8 mouse cellular contexts compared by ENCODE assay signal in the genomic region with DNA sequence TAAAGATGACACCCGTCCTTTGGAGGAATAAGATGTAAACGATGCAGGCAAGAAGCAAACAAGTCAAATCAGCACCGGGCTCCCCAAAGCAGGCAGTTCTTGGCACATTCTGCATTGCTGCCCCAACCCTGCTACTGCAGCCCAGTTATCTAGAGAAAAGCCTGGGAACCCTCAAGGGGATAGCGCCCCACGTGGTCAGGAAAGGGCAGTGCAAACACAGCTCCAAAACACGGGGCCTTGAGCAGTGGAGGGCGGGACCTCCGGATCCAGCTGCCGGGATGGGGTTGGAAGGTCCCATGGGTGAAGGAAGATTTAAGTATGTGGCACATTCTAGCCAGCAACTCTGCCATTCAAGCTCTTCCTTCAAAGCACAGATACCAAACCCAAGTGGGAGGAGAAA.
DNase-seq lines count a peak whose midpoint lies in the region; ATAC-seq and TF ChIP-seq lines count a peak whose summit lies in the region.

No protein-coding gene starts in this region.

- 43% methylated on average over 9 of the region's 9 CpGs for WGBS in heart, postnatal 0 days

- no peaks in the 10 kb centered on the region for H3K36me3 ChIP-seq in heart, postnatal 0 days (replicated peaks; ENCODE audit: control insufficient read depth, insufficient read depth, low read length)

- DNase-seq in adrenal gland, postnatal 10 days = peak; percentile 48
- DNase-seq in adrenal gland, postnatal 4 days (ENCODE audit: low spot score in 2 of 2) = no peak
- DNase-seq in layer of hippocampus, postnatal 10 days (ENCODE audit: low spot score in 2 of 2) = peak; percentile 44 to 62
- no peak for DNase-seq in layer of hippocampus, adult 9-10 months (ENCODE audit: low spot score)
- DNase-seq in adipocyte (ENCODE audit: low spot score) = peak; percentile 3
- DNase-seq in heart, postnatal 0 days (ENCODE audit: low spot score) = no peak
- DNase-seq in lung, postnatal 25 days (ENCODE audit: low spot score) = peak; percentile 16
- no peak for DNase-seq in frontal cortex, postnatal 14 days (ENCODE audit: low spot score in 2 of 2)

- H3K4me2 ChIP-seq in heart, postnatal 0 days (ENCODE audit: low read depth, low read length) = no peak overlapping the region

- no peak overlapping the region for H3K4me3 ChIP-seq in heart, postnatal 0 days (ENCODE audit: low read depth, low read length)

- H3K4me1 ChIP-seq in heart, postnatal 0 days (ENCODE audit: control insufficient read depth, insufficient read depth) = no peaks in the 10 kb centered on the region

- H3K9ac ChIP-seq in heart, postnatal 0 days (replicated peaks; ENCODE audit: low read depth, low read length) = no peak overlapping the region

- H3K9me3 ChIP-seq in heart, postnatal 0 days (replicated peaks; ENCODE audit: control insufficient read depth, low read length) = no peaks in the 10 kb centered on the region

- no peak for TF ChIP-seq EP300 in heart, postnatal 0 days (IDR thresholded peaks at IDR 0.05; ENCODE audit: low read depth)

- ATAC-seq in heart, postnatal 0 days (ENCODE audit: insufficient read depth, low read depth) = no peak

- H3K27me3 ChIP-seq in heart, postnatal 0 days (ENCODE audit: control insufficient read depth, insufficient read depth, low read length) = no peaks in the 10 kb centered on the region

- H3K27ac ChIP-seq in heart, postnatal 0 days (ENCODE audit: low read depth) = no peak overlapping the region

- TF ChIP-seq CTCF in heart, postnatal 0 days (IDR thresholded peaks at IDR 0.05; ENCODE audit: low read depth) = peak; percentile 63

Comparison
In these comparisons a context has a peak if more than half of its experiments do, and no peak if none do; other contexts are left out.
1. DNase-seq: peak in adrenal gland, postnatal 10 days (single experiment), layer of hippocampus, postnatal 10 days (2 of 2), adipocyte (single experiment) and lung, postnatal 25 days (single experiment); none in adrenal gland, postnatal 4 days (0 of 2), layer of hippocampus, adult 9-10 months (single experiment), heart, postnatal 0 days (single experiment) and frontal cortex, postnatal 14 days (0 of 2).